Mouse (Mus musculus) limb, embryonic 13.5 days (tissue): ENCODE results near the gene Tom1l2. TPM values are rescaled to one million over a fixed set of nuclear protein-coding genes. Genes with fewer than 3 reads are reported as not detected.
A peak's percentile ranks its signal among the peaks of the same experiment; 100 is the strongest.

Experiments used
- ATAC-seq: fragments of 200-750 bp; cut with Nextera tagmentation; 2 replicates; pipeline ENCODE4 v1.8.0; 2017; ENCODE audit warnings: low read depth, moderate number of reproducible peaks, moderate TSS enrichment; ENCODE audit not compliant: low FRiP score
- H3K27ac ChIP-seq: fragments of 300-500 bp; sonication (generic); 2 replicates; pipeline ENCODE4 v1.5.1; 2015; ENCODE audit warnings: inconsistent platforms, mild to moderate bottlenecking, moderate library complexity
- H3K27me3 ChIP-seq: fragments of 300-500 bp; sonication (generic); 2 replicates; pipeline ENCODE4 v1.6.1; 2015; ENCODE audit warnings: mild to moderate bottlenecking, inconsistent platforms
- H3K36me3 ChIP-seq: fragments of 300-500 bp; sonication (generic); 2 replicates; pipeline ENCODE4 v1.6.1; 2015; ENCODE audit warnings: inconsistent platforms, mild to moderate bottlenecking, moderate library complexity
- H3K4me1 ChIP-seq: fragments of 300-500 bp; sonication (generic); 2 replicates; pipeline ENCODE4 v1.6.1; 2015; ENCODE audit warnings: inconsistent platforms
- H3K4me2 ChIP-seq: fragments of 300-500 bp; sonication (generic); replicated peaks from 2 replicates; pipeline ENCODE4 v1.6.1; 2015; ENCODE audit warnings: inconsistent platforms, mild to moderate bottlenecking, moderate library complexity
- H3K4me3 ChIP-seq: fragments of 300-500 bp; sonication (generic); 2 replicates; pipeline ENCODE4 v1.5.1; 2015; ENCODE audit warnings: moderate library complexity, mild to moderate bottlenecking, inconsistent platforms
- H3K9ac ChIP-seq: fragments of 300-500 bp; sonication (generic); 2 replicates; pipeline ENCODE4 v1.6.1; 2015; ENCODE audit warnings: mild to moderate bottlenecking, inconsistent platforms
- H3K9me3 ChIP-seq: fragments of 300-500 bp; sonication (generic); 2 replicates; pipeline ENCODE4 v1.6.1; 2016; ENCODE audit warnings: inconsistent platforms
- WGBS: fragments of 180-500 bp; shearing (Covaris S2); methylation state at CpG from one replicate; pipeline ENCODE4 v1.1.7; 2015; 5-methylcytosine and 5-hydroxymethylcytosine counted together
- polyA plus RNA-seq: library from polyadenylated mRNA; unstranded; fragments of >200 nt; fragmentation: Nextera tagmentation; extraction: Ambion mirVana; gene quantifications from 2 replicates; pipeline ENCODE4 v1.2.1, GENCODE M21; 2015

Tom1l2 gene
- polyA plus RNA-seq, 1 experiment from 2014 or later = 27.9 TPM

DNA sequence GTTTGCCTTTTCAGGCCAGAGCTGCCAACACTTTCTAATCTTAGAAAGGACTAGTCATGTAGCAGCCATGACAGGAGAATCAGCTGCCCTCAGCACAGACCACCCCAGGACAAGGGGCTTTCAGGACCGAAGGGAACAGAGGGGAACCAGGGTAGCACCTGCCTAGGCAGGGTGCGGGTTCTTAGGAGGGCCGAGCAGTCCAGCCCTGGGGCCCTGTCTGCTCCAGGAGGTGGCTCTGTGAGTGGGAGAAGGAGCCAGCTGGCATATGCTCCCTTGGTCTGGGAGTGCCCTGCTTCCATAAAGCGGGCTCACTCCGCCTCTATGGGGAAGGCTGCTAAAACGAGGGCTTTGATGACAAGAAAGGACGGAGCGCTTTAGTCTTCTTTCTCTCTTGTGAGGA lies 119.5 kb downstream of the Tom1l2 start:
- no peak overlapping the region for H3K9ac ChIP-seq

DNA sequence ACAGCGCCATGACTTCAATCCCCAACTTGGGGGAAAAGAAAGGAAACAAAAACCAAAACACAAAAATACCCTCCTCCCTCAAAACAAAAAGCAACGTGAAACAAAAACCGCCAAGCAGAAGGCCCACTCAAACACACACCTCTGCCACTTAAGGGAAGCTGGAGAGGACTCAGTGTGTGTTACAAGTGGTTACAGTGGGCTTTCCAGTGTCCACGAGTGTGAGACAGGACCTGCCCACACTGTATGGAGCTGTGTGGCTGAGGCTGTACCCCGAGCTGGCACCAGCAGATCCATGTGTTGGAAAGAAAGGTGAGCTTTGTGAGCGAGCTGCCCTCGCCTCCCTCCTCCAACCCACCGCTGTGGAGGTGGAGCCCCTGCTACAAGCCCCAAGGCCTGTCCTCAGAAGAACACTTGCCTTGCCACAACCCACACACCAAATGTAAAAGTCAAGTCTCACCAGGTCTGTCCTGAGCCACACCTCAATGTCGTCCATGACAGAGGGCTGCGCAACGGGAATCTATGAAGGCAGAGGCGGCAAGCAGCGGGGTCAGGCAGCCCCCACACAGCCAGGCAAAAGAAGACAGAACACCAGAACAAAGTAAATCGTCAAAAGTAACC lies 120.2 kb downstream of the Tom1l2 start:
- Histone ChIP-seq H3K27ac (peak overlapping the region; percentile 23; the same call in 1 of the 2 replicates), H3K9ac (no peak overlapping the region)
- ATAC-seq = no peak

More for the DNA sequence above, 119.5 kb downstream of the Tom1l2 start:
- Histone ChIP-seq H3K4me2 (no peak overlapping the region), H3K36me3 (peaks cover 29% of the 10 kb centered on the region), H3K9me3 (no peaks in the 10 kb centered on the region), H3K4me3 (no peak overlapping the region), H3K27me3 (no peaks in the 10 kb centered on the region), H3K4me1 (peaks cover 28% of the 10 kb centered on the region), H3K27ac (no peak overlapping the region; the same call in 1 of the 2 replicates)
- no peak for ATAC-seq
- WGBS = 67% methylated on average over 8 of the region's 8 CpGs

DNA sequence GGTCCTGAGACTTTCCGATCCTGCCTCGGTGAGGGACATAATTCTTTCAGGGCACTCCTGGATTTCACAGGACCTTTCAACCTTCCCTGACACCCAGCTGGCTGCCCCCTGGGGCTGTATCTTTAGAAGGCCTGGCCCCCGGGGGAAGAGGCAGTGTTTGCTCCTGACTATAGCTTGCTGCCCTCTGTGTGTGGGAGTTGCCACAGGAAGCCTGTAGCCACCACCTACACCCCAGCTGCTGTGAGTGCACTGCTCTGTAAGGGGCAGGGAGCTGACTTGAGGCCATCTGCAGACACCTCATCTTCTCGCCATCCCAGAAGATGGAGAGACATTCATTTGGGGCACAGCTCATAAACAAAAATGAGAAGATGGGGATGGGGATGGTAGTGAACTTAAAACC lies 120.8 kb downstream of the Tom1l2 start:
- no peak for ATAC-seq
- Histone ChIP-seq H3K27me3 (no peaks in the 10 kb centered on the region), H3K9me3 (no peaks in the 10 kb centered on the region), H3K4me3 (no peak overlapping the region), H3K27ac (peak overlapping the region; percentile 23; the same call in 1 of the 2 replicates), H3K4me2 (no peak overlapping the region), H3K4me1 (peaks cover 28% of the 10 kb centered on the region), H3K9ac (no peak overlapping the region; the same call in 1 of the 2 replicates), H3K36me3 (peaks cover 24% of the 10 kb centered on the region)
- WGBS = 40% methylated on average over 4 of the region's 4 CpGs

More for the DNA sequence above, 120.2 kb downstream of the Tom1l2 start:
- no peak overlapping the region for H3K4me3 ChIP-seq
- no peak overlapping the region for H3K4me2 ChIP-seq
- no peaks in the 10 kb centered on the region for H3K9me3 ChIP-seq
- H3K27me3 ChIP-seq = no peaks in the 10 kb centered on the region
- peaks cover 29% of the 10 kb centered on the region for H3K36me3 ChIP-seq
- 73% methylated on average over 14 of the region's 14 CpGs for WGBS
- peaks cover 28% of the 10 kb centered on the region for H3K4me1 ChIP-seq

DNA sequence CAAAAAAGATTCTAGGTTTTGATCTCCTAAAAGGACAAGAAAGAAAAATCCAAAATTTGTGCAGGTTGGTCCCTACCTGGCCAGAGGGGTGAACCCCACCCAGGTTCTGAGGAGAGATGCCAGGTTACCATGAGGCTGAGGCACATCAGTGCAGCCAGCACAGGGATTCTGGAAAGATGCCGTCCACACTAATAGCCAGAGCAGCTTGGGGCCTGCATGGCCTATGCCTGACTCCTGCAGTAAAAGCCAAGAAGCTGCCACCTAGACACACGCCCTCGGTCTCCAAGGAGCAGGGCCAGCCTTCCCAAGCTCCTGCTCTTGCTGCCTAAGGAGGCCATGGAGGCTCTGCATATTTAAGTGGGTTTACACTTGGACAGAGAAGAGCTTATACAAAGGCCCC lies 121.4 kb downstream of the Tom1l2 start:
- H3K4me2 ChIP-seq = no peak overlapping the region
- ATAC-seq = no peak
- no peaks in the 10 kb centered on the region for H3K27me3 ChIP-seq
- H3K27ac ChIP-seq = no peak overlapping the region
- peaks cover 20% of the 10 kb centered on the region for H3K36me3 ChIP-seq
- WGBS = 71% methylated on average over 3 of the region's 3 CpGs
- no peaks in the 10 kb centered on the region for H3K9me3 ChIP-seq
- H3K4me3 ChIP-seq = no peak overlapping the region
- H3K9ac ChIP-seq = no peak overlapping the region
- peaks cover 28% of the 10 kb centered on the region for H3K4me1 ChIP-seq

DNA sequence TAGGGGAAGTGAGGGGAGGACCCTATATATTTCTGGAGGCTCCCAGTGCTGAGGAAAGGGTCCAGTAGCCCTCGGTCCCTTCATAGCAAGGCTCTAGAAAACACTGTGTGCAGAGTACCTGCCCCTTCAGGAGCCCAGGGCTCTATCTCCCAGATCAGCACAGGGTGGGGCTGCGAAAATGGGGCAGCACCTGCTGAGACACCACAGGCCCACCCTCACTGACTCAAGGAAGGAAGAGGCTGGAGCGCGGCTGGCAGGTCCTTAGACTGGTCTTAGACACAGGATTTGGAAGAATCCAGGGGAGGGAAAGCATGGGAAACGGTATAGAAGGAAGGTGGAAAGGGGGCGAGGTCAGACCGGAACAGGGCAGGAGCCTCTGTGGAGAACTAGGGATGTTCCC lies 122.2 kb downstream of the Tom1l2 start:
- H3K9me3 ChIP-seq = no peaks in the 10 kb centered on the region
- WGBS = 88% methylated on average over 7 of the region's 7 CpGs

DNA sequence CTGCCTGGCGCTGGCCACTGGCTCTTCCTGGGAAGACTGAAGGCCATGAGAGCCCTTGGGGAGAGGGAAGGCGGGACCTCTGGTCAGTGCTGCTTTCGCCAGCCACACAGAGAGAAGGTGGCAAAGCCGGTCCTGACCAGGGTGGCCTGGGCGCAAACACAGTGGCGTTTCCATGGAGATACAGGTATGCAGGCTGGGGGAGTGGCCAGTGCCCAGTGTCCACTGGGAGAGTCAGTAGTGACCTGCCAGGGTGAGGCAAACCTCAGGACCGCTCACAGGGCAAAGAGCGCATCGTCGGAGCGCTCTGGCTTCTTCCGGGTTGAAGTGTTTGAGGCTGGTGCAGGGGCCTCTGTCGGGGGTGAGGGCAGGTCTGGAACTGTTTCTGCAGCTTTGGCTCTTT lies 122.9 kb downstream of the Tom1l2 start:
- Histone ChIP-seq H3K4me2 (no peak overlapping the region), H3K9me3 (no peaks in the 10 kb centered on the region), H3K36me3 (peaks cover 17% of the 10 kb centered on the region), H3K27me3 (no peaks in the 10 kb centered on the region), H3K4me3 (no peak overlapping the region), H3K4me1 (peaks cover 30% of the 10 kb centered on the region), H3K9ac (no peak overlapping the region), H3K27ac (no peak overlapping the region)
- no peak for ATAC-seq
- 74% methylated on average over 13 of the region's 13 CpGs for WGBS

More for the DNA sequence above, 122.2 kb downstream of the Tom1l2 start:
- Histone ChIP-seq H3K4me3 (no peak overlapping the region), H3K27ac (no peak overlapping the region), H3K36me3 (peaks cover 20% of the 10 kb centered on the region), H3K4me2 (no peak overlapping the region), H3K27me3 (no peaks in the 10 kb centered on the region), H3K4me1 (peaks cover 30% of the 10 kb centered on the region), H3K9ac (no peak overlapping the region)
- ATAC-seq = peak; percentile 30; the same call in 1 of the 2 replicates

DNA sequence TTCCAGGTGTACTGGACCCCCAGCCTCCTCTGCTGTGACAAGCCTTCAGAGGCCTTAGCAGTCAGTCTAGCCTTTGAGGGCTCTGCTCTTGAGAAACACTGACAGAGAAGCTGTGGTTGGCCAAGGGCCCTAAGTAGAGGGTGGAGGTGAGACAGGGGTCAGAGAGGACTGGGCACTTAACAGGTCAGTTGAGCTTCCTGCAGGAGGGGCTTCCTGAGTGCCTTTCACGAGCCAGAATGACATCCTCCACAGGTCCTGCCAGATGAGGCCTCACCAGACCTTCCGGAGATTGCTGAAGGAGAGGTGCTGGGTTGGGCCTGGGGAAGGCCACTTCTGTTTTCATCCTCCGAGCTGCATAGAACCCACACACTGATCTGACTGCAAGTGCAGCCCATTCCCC lies 124.2 kb downstream of the Tom1l2 start:
- H3K4me2 ChIP-seq = no peak overlapping the region
- no peak overlapping the region for H3K4me3 ChIP-seq
- H3K27me3 ChIP-seq = no peaks in the 10 kb centered on the region
- no peak for ATAC-seq
- peaks cover 17% of the 10 kb centered on the region for H3K36me3 ChIP-seq
- peaks cover 29% of the 10 kb centered on the region for H3K4me1 ChIP-seq
- no peaks in the 10 kb centered on the region for H3K9me3 ChIP-seq
- H3K27ac ChIP-seq = no peak overlapping the region
- H3K9ac ChIP-seq = no peak overlapping the region
- WGBS = 58% methylated on average over 3 of the region's 3 CpGs

DNA sequence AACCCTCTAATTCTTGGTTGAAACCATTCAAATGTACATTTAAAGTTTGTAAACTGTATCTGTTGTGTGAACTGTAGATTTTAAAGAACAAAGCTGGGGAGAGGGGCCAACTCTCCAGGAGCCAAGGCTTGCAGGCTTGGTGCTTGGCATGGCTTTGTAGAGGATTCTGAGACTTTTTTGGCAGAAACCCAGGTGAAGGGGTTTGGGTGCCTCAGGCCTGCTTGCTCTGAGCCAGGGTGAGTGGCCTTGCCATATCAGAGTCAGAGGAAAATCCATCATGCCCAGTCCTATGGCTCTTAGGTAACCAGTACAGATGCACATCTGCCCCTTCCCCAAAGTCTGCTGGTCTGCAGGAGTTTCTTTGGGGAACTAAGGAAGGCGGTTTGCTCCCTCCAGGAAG lies 126.8 kb downstream of the Tom1l2 start:
- Histone ChIP-seq H3K27ac (no peak overlapping the region), H3K9me3 (no peaks in the 10 kb centered on the region), H3K4me3 (no peak overlapping the region), H3K9ac (no peak overlapping the region), H3K4me2 (no peak overlapping the region), H3K36me3 (peaks cover 17% of the 10 kb centered on the region), H3K27me3 (no peaks in the 10 kb centered on the region), H3K4me1 (peaks cover 27% of the 10 kb centered on the region)
- WGBS = 73% methylated on average over 1 of the region's 1 CpGs
- ATAC-seq = no peak

DNA sequence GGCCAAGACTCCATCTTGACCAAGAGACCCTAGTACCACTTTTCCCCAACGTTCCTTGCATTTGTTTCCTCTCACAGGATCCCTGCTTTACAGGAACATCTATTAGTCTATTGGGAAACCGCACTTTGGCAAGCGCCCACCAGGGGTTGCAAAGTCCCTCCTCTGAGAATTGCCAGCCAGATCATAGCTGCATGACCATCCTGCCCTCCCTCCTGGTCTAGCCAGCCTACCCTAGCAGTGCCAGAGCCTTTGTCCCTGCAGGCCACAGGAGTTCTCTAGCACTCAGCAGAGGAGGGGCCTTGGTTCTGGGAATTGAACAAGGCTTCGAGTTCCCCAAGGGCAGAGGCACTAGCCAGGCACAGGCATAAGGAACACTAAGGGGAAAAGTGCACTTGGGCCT lies 128.0 kb downstream of the Tom1l2 start:
- H3K4me1 ChIP-seq = peaks cover 24% of the 10 kb centered on the region
- no peaks in the 10 kb centered on the region for H3K9me3 ChIP-seq
- ATAC-seq = no peak
- H3K9ac ChIP-seq = no peak overlapping the region
- H3K4me3 ChIP-seq = no peak overlapping the region
- no peak overlapping the region for H3K27ac ChIP-seq
- no peaks in the 10 kb centered on the region for H3K27me3 ChIP-seq
- H3K36me3 ChIP-seq = peaks cover 12% of the 10 kb centered on the region
- no peak overlapping the region for H3K4me2 ChIP-seq
- WGBS = 52% methylated on average over 4 of the region's 4 CpGs

DNA sequence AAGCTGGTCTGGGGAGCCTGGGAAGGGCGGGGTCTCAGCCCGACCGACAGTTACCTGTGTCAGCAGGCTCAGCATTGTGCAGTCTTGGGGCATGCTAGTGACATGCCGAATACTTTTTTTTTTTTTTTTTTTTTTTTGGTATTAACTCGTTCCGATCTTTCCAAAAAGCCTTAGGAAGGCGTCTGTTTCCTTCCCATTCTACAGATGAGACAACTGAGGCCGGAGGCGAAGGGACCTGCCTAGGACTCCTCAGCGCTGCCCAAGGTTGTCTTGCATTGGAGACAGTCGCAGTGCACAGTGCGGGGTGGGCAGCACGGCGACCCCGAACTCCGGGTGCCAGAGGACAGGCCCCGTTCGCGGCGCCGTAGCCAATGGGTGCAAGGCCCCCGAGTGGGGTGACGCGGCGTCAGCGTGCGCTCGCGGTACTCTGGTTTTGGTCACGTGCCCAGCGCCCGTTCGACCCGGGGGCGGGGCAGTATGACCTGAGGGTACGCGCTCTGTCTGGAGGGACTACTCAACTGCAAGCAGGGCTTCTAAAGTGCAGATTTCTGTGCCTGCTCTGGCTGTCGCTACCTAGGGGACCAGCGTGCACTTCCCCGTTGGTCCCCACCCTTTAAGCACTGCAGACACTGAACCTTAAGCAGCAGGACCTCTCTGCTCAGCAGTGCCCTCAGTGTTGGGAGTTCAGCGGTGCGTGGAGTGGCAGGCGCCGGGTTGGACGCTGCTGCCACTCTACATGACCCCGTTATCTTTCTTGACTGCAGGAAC lies 130.1 kb downstream of the Tom1l2 start, which contains the start of gene Srebf1:
Srebf1 (minus strand) TSS at position 113 of the 768 bp plus-strand sequence.
- H3K27ac ChIP-seq = peak within 1 kb of the TSS; percentile 70
- no peaks in the 10 kb centered on the region for H3K27me3 ChIP-seq
- H3K4me3 ChIP-seq = peak within 1 kb of the TSS; percentile 43
- H3K36me3 ChIP-seq = peaks cover 12% of the 10 kb centered on the region; the same call in 1 of the 2 replicates
- peaks cover 36% of the 10 kb centered on the region for H3K4me1 ChIP-seq
- no peaks in the 10 kb centered on the region for H3K9me3 ChIP-seq
- ATAC-seq = peak; percentile 69
- peak within 1 kb of the TSS; percentile 80 for H3K4me2 ChIP-seq
- WGBS = 4% methylated on average over 46 of the region's 46 CpGs
- H3K9ac ChIP-seq = peak within 1 kb of the TSS; percentile 58

DNA sequence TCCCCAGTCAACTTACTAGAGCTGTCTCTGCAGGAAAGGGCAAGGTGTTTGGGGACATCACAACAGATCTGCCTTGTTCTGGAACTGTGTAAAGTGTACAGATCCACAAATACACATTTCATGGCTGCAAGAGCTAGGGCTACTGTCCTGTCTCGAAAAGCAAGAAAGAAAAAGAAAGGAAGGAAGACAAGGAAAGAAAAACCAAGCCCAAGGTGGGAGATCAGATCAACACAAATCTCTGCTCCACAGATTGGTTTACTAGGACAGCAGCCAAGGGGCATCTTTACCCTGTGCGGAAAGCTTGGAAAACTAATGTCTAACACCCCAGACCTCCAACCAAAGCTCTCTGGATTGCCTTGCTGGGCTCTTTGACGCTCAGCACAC lies 130.6 kb downstream of the Tom1l2 start:
- H3K27ac ChIP-seq = no peak overlapping the region
- H3K9ac ChIP-seq = no peak overlapping the region
- H3K4me2 ChIP-seq = peak overlapping the region; percentile 80
- no peaks in the 10 kb centered on the region for H3K27me3 ChIP-seq
- peaks cover 15% of the 10 kb centered on the region; the same call in 1 of the 2 replicates for H3K36me3 ChIP-seq
- peaks cover 38% of the 10 kb centered on the region for H3K4me1 ChIP-seq
- no peaks in the 10 kb centered on the region for H3K9me3 ChIP-seq
- H3K4me3 ChIP-seq = peak overlapping the region; percentile 43
- ATAC-seq = no peak
- WGBS = 45% methylated on average over 3 of the region's 3 CpGs

DNA sequence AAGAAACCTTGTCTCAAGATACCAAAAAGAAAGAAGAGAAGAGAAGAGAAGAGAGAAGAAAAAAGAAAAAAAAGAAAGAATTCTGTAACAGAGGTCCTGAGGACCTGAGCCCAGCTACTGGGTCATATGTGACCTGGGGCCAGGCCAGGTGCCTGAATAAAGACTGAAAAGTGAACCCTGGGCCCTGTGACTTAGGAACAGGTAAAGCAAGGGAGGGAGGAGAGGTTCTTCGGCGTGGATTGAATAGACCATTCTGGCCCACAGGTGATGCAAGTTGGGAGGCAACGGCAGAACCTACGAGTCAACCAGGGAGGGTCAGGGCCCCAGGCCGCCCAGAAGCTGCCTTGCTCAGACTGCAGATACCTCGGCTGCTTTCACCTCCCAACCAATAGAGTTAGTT lies 131.3 kb downstream of the Tom1l2 start:
- 75% methylated on average over 6 of the region's 6 CpGs for WGBS
- H3K36me3 ChIP-seq = peaks cover 15% of the 10 kb centered on the region; the same call in 1 of the 2 replicates

More for the DNA sequence above, 131.3 kb downstream of the Tom1l2 start:
- H3K9ac ChIP-seq = no peak overlapping the region
- no peaks in the 10 kb centered on the region for H3K27me3 ChIP-seq
- peaks cover 44% of the 10 kb centered on the region for H3K4me1 ChIP-seq
- no peak overlapping the region for H3K27ac ChIP-seq
- no peak for ATAC-seq
- H3K9me3 ChIP-seq = no peaks in the 10 kb centered on the region
- H3K4me2 ChIP-seq = 0 out of 2 replicates have a peak overlapping the region, but pooled peaks have one; percentile 80
- no peak overlapping the region for H3K4me3 ChIP-seq
